Mouse (Mus musculus) olfactory bulb, adult 2 months (tissue): ENCODE data around the gene Syngr4.

ENCODE experiments used
- CTCF ChIP-seq: fragments of 200-500 bp; IDR thresholded peaks from 2 replicates; pipeline ENCODE4 v1.5.1; 2012; ENCODE audit warnings: low read depth, mild to moderate bottlenecking, low read length, moderate library complexity; ENCODE audit not compliant: insufficient read depth
- POLR2A ChIP-seq: fragments of 200-500 bp; IDR thresholded peaks from 2 replicates; pipeline ENCODE4 v1.6.1; 2012; ENCODE audit warnings: mild to moderate bottlenecking, low read depth, low read length, moderate library complexity; ENCODE audit not compliant: insufficient read depth

- TF ChIP-seq CTCF = no peak
- no peak for TF ChIP-seq POLR2A
These were observed 16.0 kb downstream of the Syngr4 start for GRCm38 (mm10) chr7:45880531-45880930.
